Mouse (Mus musculus) kidney, embryonic 15.5 days (tissue): ENCODE data around the gene Gm15293. TPM values are rescaled to one million over a fixed set of nuclear protein-coding genes. Genes with fewer than 3 reads are reported as not detected.
"Not testable (repeated sequence)": the region's sequence is repeated elsewhere in the genome, so short reads cannot be mapped to it uniquely, and the experiment has no call there.

ENCODE experiments used
- ATAC-seq: fragments of 200-750 bp; cut with Nextera tagmentation; replicated peaks from 2 replicates; pipeline ENCODE4 v1.8.0; 2017; ENCODE audit warnings: moderate TSS enrichment; ENCODE audit not compliant: low FRiP score
- H3K27ac ChIP-seq: fragments of 300-500 bp; sonication (generic); 2 replicates; pipeline ENCODE4 v1.5.1; 2015; ENCODE audit warnings: mild to moderate bottlenecking, inconsistent platforms
- H3K27me3 ChIP-seq: fragments of 300-500 bp; sonication (generic); 2 replicates; pipeline ENCODE4 v1.6.1; 2015; ENCODE audit warnings: inconsistent platforms
- H3K36me3 ChIP-seq: fragments of 300-500 bp; sonication (generic); 2 replicates; pipeline ENCODE4 v1.6.1; 2015; ENCODE audit warnings: inconsistent platforms
- H3K4me1 ChIP-seq: fragments of 300-500 bp; sonication (generic); 2 replicates; pipeline ENCODE4 v1.6.1; 2015; ENCODE audit warnings: inconsistent platforms
- H3K4me2 ChIP-seq: fragments of 300-500 bp; sonication (generic); 2 replicates; pipeline ENCODE4 v1.6.1; 2015; ENCODE audit warnings: moderate library complexity, mild to moderate bottlenecking, inconsistent platforms
- H3K4me3 ChIP-seq: fragments of 300-500 bp; sonication (generic); replicated peaks from 2 replicates; pipeline ENCODE4 v1.5.1; 2015; ENCODE audit warnings: mild to moderate bottlenecking, inconsistent platforms
- H3K9ac ChIP-seq: fragments of 300-500 bp; sonication (generic); 2 replicates; pipeline ENCODE4 v1.6.1; 2015; ENCODE audit warnings: mild to moderate bottlenecking, inconsistent platforms
- H3K9me3 ChIP-seq: fragments of 300-500 bp; sonication (generic); replicated peaks from 2 replicates; pipeline ENCODE4 v1.6.1; 2016; ENCODE audit warnings: inconsistent platforms
- WGBS: fragments of 180-500 bp; shearing (Covaris S2); methylation state at CpG from one replicate; pipeline ENCODE4 v1.1.7; 2015; ENCODE audit warnings: mixed read lengths; 5-methylcytosine and 5-hydroxymethylcytosine counted together
- polyA plus RNA-seq: library from polyadenylated mRNA; unstranded; fragments of >200 nt; fragmentation: Nextera tagmentation; extraction: Ambion mirVana; gene quantifications from 2 replicates; pipeline ENCODE4 v1.2.1, GENCODE M21; 2015

Gene Gm15293
- polyA plus RNA-seq: not detected in 2 replicates

DNA sequence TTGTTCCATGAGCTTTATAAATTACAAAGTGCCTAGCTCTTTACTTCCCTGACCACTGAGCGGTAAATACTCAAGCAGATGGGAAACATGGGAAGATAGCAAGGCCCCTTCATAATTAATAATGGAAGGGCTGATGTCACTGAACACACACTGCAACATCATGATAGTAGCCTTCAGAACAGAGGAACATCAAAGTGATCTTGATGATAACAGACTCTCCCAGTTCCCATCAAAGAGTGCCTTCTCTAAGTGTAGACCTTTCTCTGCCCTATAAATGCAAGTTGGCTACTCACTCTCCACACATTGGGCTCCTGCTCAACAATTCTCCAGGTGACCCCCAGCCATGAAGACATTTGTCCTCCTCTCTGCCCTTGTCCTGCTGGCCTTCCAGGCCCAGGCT lies at the start of gene Gm15293:
Gm15293 (plus strand) TSS at position 301 of the 400 bp plus-strand sequence.
- not testable (repeated sequence) for H3K4me2 ChIP-seq, H3K36me3 ChIP-seq, H3K9ac ChIP-seq, H3K4me3 ChIP-seq, H3K27ac ChIP-seq, H3K27me3 ChIP-seq, H3K9me3 ChIP-seq, H3K4me1 ChIP-seq, ATAC-seq
- no CpG with 5 or more reads among the region's 1 CpGs for WGBS

DNA sequence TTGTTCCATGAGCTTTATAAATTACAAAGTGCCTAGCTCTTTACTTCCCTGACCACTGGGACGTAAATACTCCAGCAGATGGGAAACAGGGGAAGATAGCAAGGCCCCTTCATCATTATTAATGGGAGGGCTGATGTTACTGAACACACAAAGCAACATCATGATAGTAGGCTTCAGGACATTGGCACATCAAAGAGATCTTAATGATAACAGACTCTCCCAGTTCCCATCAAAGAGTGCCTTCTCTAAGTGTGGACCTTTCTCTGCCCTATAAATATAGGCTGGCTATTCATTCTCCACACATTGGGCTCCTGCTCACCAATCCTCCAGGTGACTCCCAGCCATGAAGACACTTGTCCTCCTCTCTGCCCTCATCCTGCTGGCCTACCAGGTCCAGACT lies 39.4 kb upstream of the Gm15293 start, which contains the start of gene Defa22:
Defa22 (plus strand) TSS at position 301 of the 400 bp plus-strand sequence.
- not testable (repeated sequence) for H3K4me3 ChIP-seq, H3K9me3 ChIP-seq, ATAC-seq, H3K9ac ChIP-seq, H3K36me3 ChIP-seq, H3K4me1 ChIP-seq, H3K27ac ChIP-seq, H3K27me3 ChIP-seq, H3K4me2 ChIP-seq
- no CpG with 5 or more reads among the region's 1 CpGs for WGBS

DNA sequence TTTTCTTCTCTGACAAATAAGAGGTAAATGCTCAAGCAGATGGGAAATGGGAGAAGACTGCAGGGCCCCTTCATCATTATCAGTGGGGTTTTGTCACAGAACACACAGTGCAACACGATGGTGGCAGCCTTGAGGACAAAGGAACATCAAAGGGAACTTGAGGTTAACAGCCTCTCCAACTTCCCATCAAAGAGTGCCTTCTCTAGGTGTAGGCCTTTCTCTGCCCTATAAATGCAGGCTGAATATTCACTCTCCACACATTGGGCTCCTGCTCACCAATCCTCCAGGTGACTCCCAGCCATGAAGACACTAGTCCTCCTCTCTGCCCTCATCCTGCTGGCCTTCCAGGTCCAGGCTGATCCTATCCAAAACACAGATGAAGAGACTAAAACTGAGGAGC lies 10.0 kb upstream of the Gm15293 start, which contains the start of gene Defa31:
Defa31 (plus strand) TSS at position 301 of the 400 bp plus-strand sequence.
- not testable (repeated sequence) for H3K4me3 ChIP-seq, H3K4me1 ChIP-seq, H3K4me2 ChIP-seq, H3K9ac ChIP-seq, H3K9me3 ChIP-seq, H3K36me3 ChIP-seq, H3K27ac ChIP-seq, H3K27me3 ChIP-seq, ATAC-seq
- no CpG with 5 or more reads among the region's 1 CpGs for WGBS

Other genes with a start within 250 kb of the Gm15293 start
- gene Defa21, start 176.0 kb upstream of the Gm15293 start, polyA plus RNA-seq: not detected in 2 replicates
- gene Defa23, start 146.5 kb upstream of the Gm15293 start, polyA plus RNA-seq: not detected in 2 replicates
- gene Defa35, start 136.5 kb upstream of the Gm15293 start, polyA plus RNA-seq: not detected in 2 replicates
- gene Defa25, start 117.1 kb upstream of the Gm15293 start, polyA plus RNA-seq: not detected in 2 replicates
- not detected in 2 replicates for gene Gm14851, start 105.5 kb upstream of the Gm15293 start, polyA plus RNA-seq
- not detected in 2 replicates for gene Defa30, start 66.9 kb upstream of the Gm15293 start, polyA plus RNA-seq
- gene Defa22, start 39.3 kb upstream of the Gm15293 start, polyA plus RNA-seq: not detected in 2 replicates
- gene Defa31, start 9.9 kb upstream of the Gm15293 start, polyA plus RNA-seq: not detected in 2 replicates
- not detected in 2 replicates for gene Gm15292, start 48.2 kb downstream of the Gm15293 start, polyA plus RNA-seq
- not detected in 2 replicates for gene Defa27, start 114.0 kb downstream of the Gm15293 start, polyA plus RNA-seq
- not detected in 2 replicates for gene Defa29, start 125.5 kb downstream of the Gm15293 start, polyA plus RNA-seq
- gene Defa2, start 177.0 kb downstream of the Gm15293 start, polyA plus RNA-seq: not detected in 2 replicates
- gene Defa33, start 190.2 kb downstream of the Gm15293 start, polyA plus RNA-seq: not detected in 2 replicates
- gene Defa36, start 225.8 kb downstream of the Gm15293 start, polyA plus RNA-seq: not detected in 2 replicates